Mouse (Mus musculus) gastrocnemius, postnatal 25 days (tissue): ENCODE measurements at regions not wholly inside any gene's neighbourhood (a gene's known extent, or its start where the extent isn't known, plus 50 kb on each side); places are given as distances from the start of the nearest gene placed in this dataset.

Experiments used
- DNase-seq: peaks from one replicate; pipeline ENCODE4 v3.0.0; 2022

GRCm38 (mm10) chr17:16247681-16248080 is 416.8 kb upstream of the Rgmb start:
- DNase-seq, result no peak

DNA sequence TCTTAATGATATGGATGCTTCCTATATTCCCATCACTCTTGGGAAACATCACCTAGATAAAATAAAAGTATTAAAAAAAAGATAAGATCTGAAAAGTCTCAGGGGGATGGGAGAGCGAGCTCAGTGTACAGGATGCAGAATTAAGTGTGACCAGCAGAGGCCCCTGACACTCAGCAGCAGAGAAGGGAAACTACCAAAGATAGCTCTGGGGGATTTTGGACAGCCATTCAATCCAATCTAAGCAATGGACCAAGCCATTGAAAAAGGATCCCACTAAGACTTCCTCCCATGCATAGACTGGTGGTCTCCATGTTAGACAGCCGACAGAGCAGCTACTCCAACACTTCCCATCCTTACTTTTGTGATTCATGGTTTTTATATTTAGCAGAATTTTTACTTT is 390.4 kb upstream of the Rgmb start:
- DNase-seq, result no peak

- DNase-seq, result no peak
Measured at GRCm38 (mm10) chr17:16219675-16220566, 389.1 kb upstream of the Rgmb start.

GRCm38 (mm10) chr17:16218623-16219022 is 387.8 kb upstream of the Rgmb start:
- peak; percentile 34 for DNase-seq

GRCm38 (mm10) chr17:16216796-16217195 is 386.0 kb upstream of the Rgmb start:
- peak; percentile 57 for DNase-seq

DNA sequence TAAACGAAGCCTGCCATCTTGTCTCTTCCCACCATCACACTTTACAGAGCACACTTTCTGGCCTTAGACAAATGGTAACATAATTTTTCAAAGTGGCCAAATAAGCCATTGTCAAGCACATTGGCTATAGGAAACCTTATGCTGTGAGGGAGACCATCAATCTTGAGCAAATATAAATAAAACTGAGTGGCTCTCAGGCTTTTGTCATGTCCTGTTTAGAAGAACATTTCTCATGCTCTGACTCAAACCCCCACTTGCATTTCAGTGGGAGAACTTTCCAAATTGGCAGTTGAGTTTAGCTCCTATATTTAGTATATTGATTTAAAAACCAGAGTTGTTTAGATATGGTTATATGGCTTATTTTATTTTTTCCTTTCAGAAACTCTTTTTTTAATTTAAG is 362.8 kb upstream of the Rgmb start:
- DNase-seq, result no peak

DNA sequence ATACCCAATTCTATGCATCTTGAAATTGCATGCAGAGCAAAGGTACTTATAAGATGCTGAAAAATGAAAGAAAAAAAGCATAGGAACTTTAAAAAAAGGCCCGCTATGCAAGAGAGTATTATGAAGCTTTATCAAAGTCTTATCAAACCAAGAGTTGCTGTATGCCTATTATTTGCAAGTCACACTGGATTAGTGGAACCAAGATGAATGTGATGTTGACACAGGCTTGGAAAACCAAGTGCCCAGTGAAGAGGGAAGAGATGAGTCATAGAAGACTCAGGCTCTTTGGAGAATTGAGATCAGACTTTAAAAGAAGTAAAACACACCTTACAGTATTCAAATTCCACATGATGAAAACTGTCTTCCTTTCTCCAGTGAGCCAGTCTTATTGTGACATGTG is 350.0 kb upstream of the Rgmb start:
- DNase-seq, result no peak

DNA sequence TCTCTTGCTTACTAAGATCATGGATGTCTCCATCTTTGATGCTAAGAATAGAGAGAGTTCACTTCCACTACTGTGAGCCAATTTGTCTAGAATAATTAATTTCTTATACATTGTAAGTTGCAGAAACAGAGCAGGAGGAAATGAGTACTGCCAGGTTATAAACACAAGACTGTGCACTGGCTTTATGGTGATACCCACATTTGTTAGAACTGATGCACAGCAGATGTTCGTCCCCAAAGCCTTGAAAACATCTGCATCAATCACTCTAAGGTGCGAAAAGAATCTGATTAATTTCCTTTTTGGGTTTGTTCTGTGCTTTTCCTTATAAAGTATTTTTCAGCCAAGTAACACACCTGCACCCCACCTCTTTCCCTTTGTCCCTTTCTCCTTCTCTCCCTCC is 347.3 kb upstream of the Rgmb start:
- DNase-seq, result no peak

- no peak for DNase-seq
Measured at GRCm38 (mm10) chr17:16176782-16177510, 346.1 kb upstream of the Rgmb start.

DNA sequence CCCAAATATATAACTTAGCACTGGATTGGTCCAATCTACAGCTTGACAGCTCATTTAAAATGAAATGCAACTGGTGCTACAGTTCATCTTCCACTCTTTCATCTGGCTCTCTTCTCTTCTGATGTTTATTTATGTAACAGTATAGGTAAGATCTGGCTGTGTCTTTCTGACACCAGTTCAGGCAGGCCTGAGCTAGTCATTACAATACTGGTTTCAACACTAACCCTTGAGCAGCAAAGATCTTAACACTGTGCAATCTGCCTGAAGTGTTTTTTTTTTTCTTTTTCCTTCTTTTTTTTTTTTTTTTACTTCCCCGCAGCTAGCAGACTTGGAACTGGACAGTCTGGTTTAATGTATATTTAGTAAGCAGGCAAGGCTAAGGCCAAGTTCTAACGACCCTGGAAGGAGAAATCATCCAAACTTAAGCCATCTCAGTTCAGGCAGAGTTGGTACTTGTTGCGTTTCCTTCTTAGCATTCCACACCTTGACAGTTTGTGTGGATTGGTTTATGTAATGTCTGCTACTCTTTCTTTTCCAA is 342.8 kb upstream of the Rgmb start:
- no peak for DNase-seq

DNA sequence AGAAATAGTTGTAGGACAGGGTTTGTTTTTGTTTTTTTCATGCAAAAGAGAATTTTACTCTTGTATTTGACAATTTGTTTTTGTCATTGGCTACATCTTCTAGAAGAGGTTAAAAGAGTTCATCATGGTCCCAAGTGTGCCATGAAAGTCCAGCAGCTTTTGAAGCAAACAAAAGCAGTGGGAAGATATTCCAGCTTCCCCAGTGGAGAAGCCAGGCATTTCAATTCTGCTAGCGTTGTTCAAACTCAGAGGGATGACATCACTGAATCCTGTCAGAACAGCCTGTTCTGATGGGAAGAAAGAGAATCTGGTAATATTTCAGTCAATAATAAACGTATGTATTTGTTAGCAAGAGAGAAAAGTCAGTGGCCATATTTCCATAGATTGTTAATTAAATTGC is 335.9 kb upstream of the Rgmb start:
- peak; percentile 54 for DNase-seq

GRCm38 (mm10) chr17:16158119-16158518 is 327.3 kb upstream of the Rgmb start:
- no peak for DNase-seq

GRCm38 (mm10) chr17:16157711-16158110 is 326.9 kb upstream of the Rgmb start:
- no peak for DNase-seq

DNA sequence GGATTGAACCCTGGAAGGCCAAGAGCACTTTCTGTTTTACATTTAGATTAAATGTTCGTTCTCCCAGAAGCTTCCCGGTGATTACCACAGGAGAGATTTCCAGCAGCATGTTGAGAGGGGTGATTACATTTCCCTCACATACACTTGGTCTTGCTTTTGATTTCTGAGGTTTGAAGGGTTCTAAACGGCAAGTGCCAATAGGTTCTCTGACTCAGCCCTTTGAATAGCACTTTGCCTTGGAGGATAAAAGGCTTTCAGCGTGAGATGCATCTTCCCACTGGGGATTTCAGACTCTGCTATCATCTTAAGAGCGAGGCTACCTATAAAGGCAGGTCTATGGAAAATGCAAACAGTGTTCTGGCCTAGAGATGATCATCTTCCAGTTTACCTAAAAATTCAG is 326.3 kb upstream of the Rgmb start:
- DNase-seq, result no peak

GRCm38 (mm10) chr17:16156596-16156995 is 325.8 kb upstream of the Rgmb start:
- DNase-seq, result no peak

GRCm38 (mm10) chr17:16155587-16155986 is 324.7 kb upstream of the Rgmb start:
- no peak for DNase-seq
